ENCODE assay signal across 9 mouse cellular contexts in the genomic region with DNA sequence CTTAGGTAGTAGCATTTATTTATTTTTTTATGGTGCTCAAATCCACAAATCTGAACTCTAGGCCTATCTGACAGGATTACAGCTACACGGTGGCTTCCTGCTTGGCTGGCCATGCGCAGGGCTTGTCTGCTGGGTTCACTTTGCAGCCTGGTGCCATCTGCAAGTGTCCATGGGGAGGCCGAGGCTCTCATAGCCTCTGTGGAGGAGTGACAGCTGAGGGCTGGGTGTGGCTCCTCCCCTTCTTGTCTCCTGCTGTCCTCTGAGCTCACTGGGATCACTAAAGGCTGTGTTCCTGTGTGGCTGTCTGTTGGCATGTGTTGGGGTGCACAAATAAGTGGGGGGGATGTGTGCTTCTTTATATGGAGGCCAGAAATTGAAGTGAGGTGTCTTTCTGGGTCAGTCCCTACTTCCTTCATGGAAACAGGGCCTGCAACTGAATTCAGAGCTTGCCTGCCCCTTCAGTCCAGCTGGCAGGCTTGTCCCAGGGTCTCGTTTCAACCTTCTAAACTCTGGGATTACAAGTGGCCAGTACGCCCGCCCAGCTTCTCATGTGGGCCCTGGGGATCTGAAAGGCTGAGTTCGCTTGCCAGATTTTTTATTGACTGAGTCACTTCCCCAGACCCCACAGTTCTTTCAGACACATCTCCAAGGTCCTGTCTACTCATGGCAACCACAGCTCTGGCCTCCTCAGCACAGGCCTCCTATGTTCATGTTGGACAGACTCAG. TPM values are rescaled to one million over a fixed set of nuclear protein-coding genes. Genes with fewer than 3 reads are reported as not detected.
A peak's percentile ranks its signal among the peaks of the same experiment; 100 is the strongest.
DNase-seq lines count a peak whose midpoint lies in the region; ATAC-seq lines count a peak whose summit lies in the region.
"Had no signal": no experiment of that assay in that cellular context is flagged by ENCODE, and none has a peak within 500 bp of the region (broad histone marks: within the 10 kb centered on the region; RNA-seq: fewer than 3 reads in every experiment).

No protein-coding gene starts in this region.

- intact Hi-C loops in heart, postnatal 25 days (cut with DNase I), result no loop called here
- intact Hi-C loops in left cerebral cortex, postnatal 10 days (cut with DNase I), result loop anchor here (5.0 kb wide), 1 partner anchor 38 kb away; a partner anchor contains a TSS

- H3K4me2 ChIP-seq in neural tube, embryonic 15.5 days, result no peak overlapping the region

- H3K4me3 ChIP-seq in neural tube, embryonic 15.5 days (replicated peaks), result no peak overlapping the region

- H3K9me3 ChIP-seq in neural tube, embryonic 15.5 days (replicated peaks), result no peaks in the 10 kb centered on the region

- peak overlapping the region; percentile 41 for H3K27ac ChIP-seq in neural tube, embryonic 15.5 days (replicated peaks)
- H3K27ac ChIP-seq: macrophage had no signal

- WGBS in neural tube, embryonic 15.5 days, result 33% methylated on average over 7 of the region's 7 CpGs

- H3K9ac ChIP-seq in neural tube, embryonic 15.5 days (replicated peaks), result no peak overlapping the region

- no peaks in the 10 kb centered on the region for H3K27me3 ChIP-seq in neural tube, embryonic 15.5 days (replicated peaks)

- H3K36me3 ChIP-seq in neural tube, embryonic 15.5 days, result no peaks in the 10 kb centered on the region

- DNase-seq in kidney, postnatal 10 days, result peak; percentile 46
- DNase-seq in kidney, adult 8-10 months, result no peak
- DNase-seq in embryo, embryonic 11 days, result peak; percentile 49
- peak; percentile 63 for DNase-seq in heart, postnatal 25 days (ENCODE audit: low spot score)
- no peak for DNase-seq in left cerebral cortex, postnatal 10 days (ENCODE audit: extremely low spot score in 1 of 2, low spot score in 2 of 2)
- no peak for DNase-seq in urinary bladder, adult 18-20 months (ENCODE audit: low spot score in 2 of 2)
- no peak for DNase-seq in layer of hippocampus, adult 11-12 months (ENCODE audit: low spot score)

- H3K4me1 ChIP-seq in neural tube, embryonic 15.5 days, result peaks cover 29% of the 10 kb centered on the region

- no peak for ATAC-seq in neural tube, embryonic 15.5 days (ENCODE audit: low FRiP score)

RNA-seq across cellular contexts. Expression of a gene that starts 12.7 kb away (rescaled TPM):
- total RNA-seq in heart, postnatal 25 days (2021), result 10 to 100 TPM; 20.1 to 25.9 TPM
- 12.2 and 14.0 TPM in 2 replicates for polyA plus RNA-seq in neural tube, embryonic 15.5 days (2015; fragmentation: Nextera tagmentation; extraction: Ambion mirVana)
- total RNA-seq in left cerebral cortex, postnatal 10 days (2021), result 10 to 100 TPM; 41.7 to 45.3 TPM

RNA-seq across cellular contexts. Expression of a gene that starts 38.3 kb away (rescaled TPM):
- total RNA-seq in heart, postnatal 25 days (2021), result not detected
- polyA plus RNA-seq in neural tube, embryonic 15.5 days (2015; fragmentation: Nextera tagmentation; extraction: Ambion mirVana), result 1.6 and 1.7 TPM in 2 replicates
- under 1 TPM; 0.39 to 0.61 TPM for total RNA-seq in left cerebral cortex, postnatal 10 days (2021)
- polyA plus RNA-seq: macrophage had no signal

Comparison
In these comparisons a context has a peak if more than half of its experiments do, and no peak if none do; other contexts are left out.
1. DNase-seq: peak in kidney, postnatal 10 days (single experiment), embryo, embryonic 11 days (single experiment) and heart, postnatal 25 days (single experiment); none in kidney, adult 8-10 months (0 of 2), left cerebral cortex, postnatal 10 days (0 of 2), urinary bladder, adult 18-20 months (0 of 2) and layer of hippocampus, adult 11-12 months (single experiment).